Mouse (Mus musculus) ES-CJ7 (cell line): ENCODE results near the gene Fam167b.

Experiments
- DNase-seq: peaks from one replicate; pipeline ENCODE4 v3.0.0; 2011; ENCODE audit warnings: low read depth, low spot score

Gene Fam167b

GRCm38 (mm10) chr4:129608426-129609025, 30.2 kb upstream of the Fam167b start:
- peak; percentile 92 for DNase-seq

GRCm38 (mm10) chr4:129600233-129601158, 22.1 kb upstream of the Fam167b start, which contains the start of the genes Eif3i and Tmem234:
Eif3i (minus strand) TSS chr4:129600648.
Tmem234 (plus strand) TSS chr4:129600668.
- peak; percentile 83 for DNase-seq

- no peak for DNase-seq
Observed at GRCm38 (mm10) chr4:129588865-129589264, 10.5 kb upstream of the Fam167b start.

GRCm38 (mm10) chr4:129586943-129587342, 8.6 kb upstream of the Fam167b start:
- DNase-seq: no peak

GRCm38 (mm10) chr4:129585773-129586172, 7.4 kb upstream of the Fam167b start:
- no peak for DNase-seq

- DNase-seq: peak; percentile 89
Observed at GRCm38 (mm10) chr4:129584884-129585608, 6.7 kb upstream of the Fam167b start.

GRCm38 (mm10) chr4:129584370-129584769, 6.0 kb upstream of the Fam167b start:
- DNase-seq: no peak

GRCm38 (mm10) chr4:129582251-129582650, 3.9 kb upstream of the Fam167b start:
- DNase-seq: peak; percentile 86

GRCm38 (mm10) chr4:129580347-129580746, 2.0 kb upstream of the Fam167b start:
- DNase-seq: peak; percentile 89

GRCm38 (mm10) chr4:129577688-129578087, 661 bp downstream of the Fam167b start:
- no peak for DNase-seq

- peak; percentile 64 for DNase-seq
Observed at GRCm38 (mm10) chr4:129576863-129577491, 1.4 kb downstream of the Fam167b start.

- no peak for DNase-seq
Observed at GRCm38 (mm10) chr4:129575171-129575844, 3.0 kb downstream of the Fam167b start.

GRCm38 (mm10) chr4:129573430-129573829, 4.9 kb downstream of the Fam167b start, which contains the start of gene Lck:
Lck (minus strand) TSS chr4:129573641.
- DNase-seq: no peak

GRCm38 (mm10) chr4:129573093-129573370, 5.3 kb downstream of the Fam167b start:
- DNase-seq: no peak

- no peak for DNase-seq
Observed at GRCm38 (mm10) chr4:129572236-129573092, 5.9 kb downstream of the Fam167b start.

- peak; percentile 41 for DNase-seq
Observed at GRCm38 (mm10) chr4:129571551-129572084, 6.7 kb downstream of the Fam167b start.

- no peak for DNase-seq
Observed at GRCm38 (mm10) chr4:129570028-129570427, 8.3 kb downstream of the Fam167b start.

GRCm38 (mm10) chr4:129568366-129568765, 10.0 kb downstream of the Fam167b start:
- DNase-seq: no peak

GRCm38 (mm10) chr4:129565139-129565538, 13.2 kb downstream of the Fam167b start:
- no peak for DNase-seq

- no peak for DNase-seq
Observed at GRCm38 (mm10) chr4:129563718-129564117, 14.6 kb downstream of the Fam167b start.
